Mouse (Mus musculus) MEL (cell line): ENCODE data around the gene Iqca. TPM values are rescaled to one million over a fixed set of nuclear protein-coding genes. Genes with fewer than 3 reads are reported as not detected.

Source experiments
- DNase-seq: peaks from one replicate; pipeline ENCODE4 v3.0.0; 2011; ENCODE audit warnings: low read depth, low spot score
- H3K27ac ChIP-seq: 2 replicates; pipeline ENCODE4 v1.5.1; 2012; ENCODE audit warnings: low read depth, mild to moderate bottlenecking, control low read depth, low read length, moderate library complexity; ENCODE audit not compliant: control insufficient read depth
- H3K27me3 ChIP-seq, 2 experiments: fragments of 150-350 bp in 1 of 2; sonication (generic) in 1 of 2; 2 replicates each; pipeline ENCODE4 v1.6.1; 2012; ENCODE audit warnings: low read length in 2 of 2, mild to moderate bottlenecking in 2 of 2, improper control_type of control experiment in 1 of 2, moderate library complexity in 1 of 2; ENCODE audit not compliant: insufficient read depth in 2 of 2, control insufficient read depth in 1 of 2
- H3K36me3 ChIP-seq, 2 experiments: 2 replicates each; pipeline ENCODE4 v1.6.1; 2012 to 2014; ENCODE audit warnings: low read length in 2 of 2, improper control_type of control experiment in 1 of 2, inconsistent platforms in 1 of 2, mild to moderate bottlenecking in 1 of 2; ENCODE audit not compliant: insufficient read depth in 2 of 2, control insufficient read depth in 1 of 2
- H3K4me1 ChIP-seq, 2 experiments: fragments of 150-350 bp in 1 of 2; sonication (generic) in 1 of 2; 2 replicates each; pipeline ENCODE4 v1.6.1; 2012; ENCODE audit warnings: low read length in 2 of 2, improper control_type of control experiment in 1 of 2, mild to moderate bottlenecking in 1 of 2; ENCODE audit not compliant: insufficient read depth in 2 of 2, control insufficient read depth in 1 of 2
- H3K4me3 ChIP-seq, 2 experiments: fragments of 150-350 bp in 1 of 2; sonication (generic) in 1 of 2; 2 replicates each; pipeline ENCODE4 v1.5.1; 2012; ENCODE audit warnings: low read depth in 2 of 2, low read length in 2 of 2, mild to moderate bottlenecking in 2 of 2, moderate library complexity in 2 of 2, control low read depth in 1 of 2, improper control_type of control experiment in 1 of 2; ENCODE audit not compliant: control insufficient read depth in 1 of 2, insufficient read depth in 1 of 2
- H3K79me2 ChIP-seq: 2 replicates; pipeline ENCODE4 v1.6.1; 2012; ENCODE audit warnings: mild to moderate bottlenecking, low read length, moderate library complexity; ENCODE audit not compliant: control insufficient read depth, poor library complexity, insufficient read depth
- H3K9ac ChIP-seq: 2 replicates; pipeline ENCODE4 v1.6.1; 2012; ENCODE audit warnings: low read depth, mild to moderate bottlenecking, control low read depth, low read length, moderate library complexity; ENCODE audit not compliant: control insufficient read depth, poor library complexity, severe bottlenecking
- H3K9me3 ChIP-seq: fragments of 150-350 bp; sonication (generic); replicated peaks from 2 replicates; pipeline ENCODE4 v1.6.1; 2012; ENCODE audit warnings: mild to moderate bottlenecking, low read length, improper control_type of control experiment, moderate library complexity; ENCODE audit not compliant: insufficient read depth
- BHLHE40 ChIP-seq: IDR thresholded peaks from 2 replicates; pipeline ENCODE4 v1.6.1; 2012; ENCODE audit warnings: low read depth, mild to moderate bottlenecking, inconsistent platforms, low read length, improper control_type of control experiment, borderline replicate concordance
- CHD1 ChIP-seq: IDR thresholded peaks from 2 replicates; pipeline ENCODE4 v1.6.1; 2012; ENCODE audit warnings: low read depth, mild to moderate bottlenecking, inconsistent platforms, low read length, improper control_type of control experiment
- E2F4 ChIP-seq: IDR thresholded peaks from 2 replicates; pipeline ENCODE4 v1.6.1; 2011; ENCODE audit warnings: low read depth, low read length, improper control_type of control experiment, borderline replicate concordance
- ELF1 ChIP-seq: IDR thresholded peaks from 2 replicates; pipeline ENCODE4 v1.6.1; 2014; ENCODE audit warnings: low read depth, mild to moderate bottlenecking, inconsistent platforms, low read length, improper control_type of control experiment, moderate library complexity
- EP300 ChIP-seq, 2 experiments: IDR thresholded peaks; 2 replicates each; pipeline ENCODE4 v1.6.1; 2011; ENCODE audit warnings: improper control_type of control experiment in 2 of 2, low read length in 2 of 2, low read depth in 1 of 2, mild to moderate bottlenecking in 1 of 2
- ETS1 ChIP-seq: IDR thresholded peaks from 2 replicates; pipeline ENCODE4 v1.6.1; 2012; ENCODE audit warnings: low read depth, mild to moderate bottlenecking, inconsistent platforms, low read length, improper control_type of control experiment, moderate library complexity
- GABPA ChIP-seq: IDR thresholded peaks from 2 replicates; pipeline ENCODE4 v1.6.1; 2012; ENCODE audit warnings: low read depth, mild to moderate bottlenecking, inconsistent platforms, low read length, improper control_type of control experiment, moderate library complexity
- HCFC1 ChIP-seq: IDR thresholded peaks from 2 replicates; pipeline ENCODE4 v1.6.1; 2012; ENCODE audit warnings: low read depth, mild to moderate bottlenecking, inconsistent platforms, low read length, improper control_type of control experiment, moderate library complexity
- JUND ChIP-seq: IDR thresholded peaks from 2 replicates; pipeline ENCODE4 v1.6.1; 2011; ENCODE audit warnings: low read depth, mild to moderate bottlenecking, improper control_type of control experiment, low read length
- KAT2A ChIP-seq: conservative IDR thresholded peaks from 2 replicates; pipeline ENCODE4 v1.6.1; 2012; ENCODE audit warnings: low read depth, low read length, improper control_type of control experiment, inconsistent platforms
- MAX ChIP-seq: IDR thresholded peaks from 2 replicates; pipeline ENCODE4 v1.6.1; 2011; ENCODE audit warnings: low read length, improper control_type of control experiment
- MAZ ChIP-seq: IDR thresholded peaks from 2 replicates; pipeline ENCODE4 v1.6.1; 2012; ENCODE audit warnings: low read depth, mild to moderate bottlenecking, inconsistent platforms, low read length, improper control_type of control experiment
- MEF2A ChIP-seq: IDR thresholded peaks from 2 replicates; pipeline ENCODE4 v1.6.1; 2014; ENCODE audit warnings: low read depth, mild to moderate bottlenecking, inconsistent platforms, low read length, improper control_type of control experiment; ENCODE audit not compliant: poor library complexity, insufficient replicate concordance, severe bottlenecking; ENCODE audit errors: extremely low read depth
- MYC ChIP-seq: IDR thresholded peaks from 2 replicates; pipeline ENCODE4 v1.6.1; 2011; ENCODE audit warnings: low read depth, mild to moderate bottlenecking, low read length, improper control_type of control experiment, moderate library complexity
- NELFE ChIP-seq: IDR thresholded peaks from 2 replicates; pipeline ENCODE4 v1.6.1; 2011; ENCODE audit warnings: low read depth, low read length, improper control_type of control experiment
- NRF1 ChIP-seq: IDR thresholded peaks from 2 replicates; pipeline ENCODE4 v1.6.1; 2014; ENCODE audit warnings: low read depth, mild to moderate bottlenecking, inconsistent platforms, low read length, improper control_type of control experiment, moderate library complexity; ENCODE audit not compliant: poor library complexity, insufficient read depth, severe bottlenecking
- POLR2A ChIP-seq, 2 experiments: IDR thresholded peaks; 2 replicates each; pipeline ENCODE4 v1.6.1; 2011 to 2012; ENCODE audit warnings: low read length in 2 of 2, mild to moderate bottlenecking in 2 of 2, control low read depth in 1 of 2, improper control_type of control experiment in 1 of 2, low read depth in 1 of 2, moderate library complexity in 1 of 2; ENCODE audit not compliant: control insufficient read depth in 1 of 2, insufficient read depth in 1 of 2, poor library complexity in 1 of 2
- POLR2AphosphoS2 ChIP-seq: IDR thresholded peaks from 2 replicates; pipeline ENCODE4 v1.6.1; 2011; ENCODE audit warnings: low read length, improper control_type of control experiment
- RCOR1 ChIP-seq: IDR thresholded peaks from 2 replicates; pipeline ENCODE4 v1.6.1; 2012; ENCODE audit warnings: low read depth, mild to moderate bottlenecking, inconsistent platforms, low read length, improper control_type of control experiment
- SIN3A ChIP-seq: IDR thresholded peaks from 2 replicates; pipeline ENCODE4 v1.6.1; 2012; ENCODE audit warnings: low read length, improper control_type of control experiment, inconsistent platforms
- SMC3 ChIP-seq: IDR thresholded peaks from 2 replicates; pipeline ENCODE4 v1.6.1; 2011; ENCODE audit warnings: low read depth, low read length, improper control_type of control experiment
- USF1 ChIP-seq: IDR thresholded peaks from 2 replicates; pipeline ENCODE4 v1.6.1; 2014; ENCODE audit warnings: low read depth, mild to moderate bottlenecking, inconsistent platforms, low read length, improper control_type of control experiment, moderate library complexity
- USF2 ChIP-seq, 2 experiments: IDR thresholded peaks; 2 replicates each; pipeline ENCODE4 v1.6.1; 2011 to 2012; ENCODE audit warnings: improper control_type of control experiment in 2 of 2, low read length in 2 of 2, borderline replicate concordance in 1 of 2, inconsistent platforms in 1 of 2, low read depth in 1 of 2, mild to moderate bottlenecking in 1 of 2; ENCODE audit not compliant: insufficient read depth in 1 of 2
- ZC3H11A ChIP-seq: IDR thresholded peaks from 2 replicates; pipeline ENCODE4 v1.6.1; 2012; ENCODE audit warnings: low read depth, mild to moderate bottlenecking, inconsistent platforms, low read length, improper control_type of control experiment
- ZMIZ1 ChIP-seq: IDR thresholded peaks from 2 replicates; pipeline ENCODE4 v1.6.1; 2012; ENCODE audit warnings: low read depth, mild to moderate bottlenecking, inconsistent platforms, low read length, improper control_type of control experiment, moderate library complexity
- polyA plus RNA-seq, 2 experiments: library from polyadenylated mRNA; stranded (reverse) in 1 of 2; unstranded in 1 of 2; fragments of >175 nt in 1 of 2; fragments of >200 nt in 1 of 2; gene quantifications; 2 replicates each; pipeline versions ENCODE4 v1.2.1 to v1.2.4; 2012; ENCODE audit warnings: low replicate concordance in 2 of 2, low read depth in 1 of 2; ENCODE audit not compliant: insufficient read length in 2 of 2, insufficient read depth in 1 of 2, missing spikeins in 1 of 2
- total RNA-seq: library from RNA; depleted of rRNA; stranded (reverse); fragments of 300-350 nt; gene quantifications from 2 replicates; pipeline ENCODE4 v1.2.3, GENCODE M21; 2012

Gene Iqca
- total and polyA plus RNA-seq, 3 experiments, result 0.39 TPM; not detected in 2

DNA sequence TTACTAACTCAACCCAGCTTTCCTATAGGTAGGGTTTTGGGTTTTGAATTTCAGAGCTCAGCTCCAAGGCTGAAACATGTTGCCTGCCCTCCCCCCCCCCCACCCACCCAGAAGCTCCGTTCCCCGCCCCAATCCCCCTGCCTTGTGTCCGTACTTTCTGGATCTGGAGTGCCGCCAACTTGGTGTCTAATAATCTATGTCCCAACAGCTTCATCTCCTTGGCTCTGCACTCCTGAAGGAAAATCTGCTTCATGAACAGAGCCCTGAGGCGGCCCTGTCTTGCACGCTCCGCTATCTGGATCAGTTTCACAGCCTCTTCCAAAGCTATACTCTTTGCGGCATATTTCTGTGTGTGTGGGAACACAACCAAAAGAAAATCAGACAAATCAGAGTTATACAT is 13.5 kb downstream of the Iqca start:
- TF ChIP-seq USF2 (IDR thresholded peaks at IDR 0.05; ENCODE audit: borderline replicate concordance in 1 of 2, insufficient read depth in 1 of 2, low read depth in 1 of 2, low read length in 2 of 2) (no peak), MYC (no peak), CHD1 (no peak), ETS1 (no peak)
- H3K4me3 ChIP-seq, result no peak overlapping the region
- no peak overlapping the region for H3K27ac ChIP-seq

DNA sequence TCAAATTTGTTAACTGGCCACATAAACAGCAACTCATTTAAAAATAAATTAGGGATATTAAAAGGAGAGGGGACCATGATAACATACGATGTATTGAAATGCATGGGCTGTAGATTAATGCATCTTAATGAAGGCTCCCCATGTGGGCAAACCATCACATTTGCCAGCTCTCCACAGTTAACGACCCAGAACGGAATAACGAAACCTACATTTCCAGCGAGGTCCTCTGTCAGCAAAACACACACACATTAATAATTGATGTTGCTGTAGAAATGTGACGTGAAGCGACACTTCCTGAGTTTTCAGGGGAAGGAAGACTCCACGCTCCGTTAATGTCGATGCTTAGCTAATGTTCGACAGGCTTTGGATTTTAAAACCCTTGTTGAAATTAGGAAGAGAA is 20.8 kb downstream of the Iqca start:
- no peaks in the 10 kb centered on the region for H3K9me3 ChIP-seq
- DNase-seq, result no peak
- no peaks in the 10 kb centered on the region for H3K36me3 ChIP-seq
- no peaks in the 10 kb centered on the region for H3K79me2 ChIP-seq
- no peak overlapping the region for H3K9ac ChIP-seq
- H3K27me3 ChIP-seq, result no peaks in the 10 kb centered on the region
- H3K4me3 ChIP-seq, result no peak overlapping the region
- no peak overlapping the region for H3K27ac ChIP-seq
- TF ChIP-seq POLR2A (IDR thresholded peaks at IDR 0.05; ENCODE audit: control insufficient read depth in 1 of 2, insufficient read depth in 1 of 2, low read depth in 1 of 2, low read length in 2 of 2, poor library complexity in 1 of 2) (no peak), KAT2A (no peak), ELF1 (no peak), POLR2AphosphoS2 (no peak), MAZ (no peak), MEF2A (no peak), E2F4 (no peak), NELFE (no peak), MAX (no peak), ZMIZ1 (no peak), JUND (no peak), SIN3A (no peak)
- H3K4me1 ChIP-seq, result no peaks in the 10 kb centered on the region

More for the DNA sequence above, 13.5 kb downstream of the Iqca start:
- no peak for DNase-seq
- Histone ChIP-seq H3K79me2 (no peaks in the 10 kb centered on the region), H3K9ac (no peak overlapping the region), H3K27me3 (no peaks in the 10 kb centered on the region), H3K36me3 (no peaks in the 10 kb centered on the region), H3K4me1 (no peaks in the 10 kb centered on the region), H3K9me3 (no peaks in the 10 kb centered on the region)

DNA sequence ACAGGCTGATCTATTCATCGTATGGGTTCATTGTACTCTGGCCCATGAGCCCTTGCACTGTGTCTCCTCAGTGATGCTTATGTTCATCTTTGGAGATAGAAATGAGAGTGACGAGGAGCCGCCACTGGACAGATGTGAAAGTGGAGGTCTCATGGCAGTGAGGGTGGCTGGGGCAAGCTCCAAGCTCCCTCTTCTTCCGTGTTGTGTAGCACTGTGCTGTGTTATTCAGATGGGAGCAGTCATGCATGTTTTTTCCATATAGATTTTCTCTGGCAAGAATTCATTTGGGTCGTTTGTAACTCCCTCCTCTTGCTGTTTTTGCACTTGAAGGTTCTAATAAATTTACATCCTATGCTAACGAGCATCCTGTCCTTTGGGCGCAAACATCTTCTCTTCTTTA is 21.2 kb downstream of the Iqca start:
- Histone ChIP-seq H3K4me1 (no peaks in the 10 kb centered on the region), H3K36me3 (no peaks in the 10 kb centered on the region), H3K79me2 (no peaks in the 10 kb centered on the region), H3K9me3 (no peaks in the 10 kb centered on the region), H3K27me3 (no peaks in the 10 kb centered on the region), H3K9ac (no peak overlapping the region), H3K4me3 (no peak overlapping the region), H3K27ac (no peak overlapping the region)
- DNase-seq, result no peak
- TF ChIP-seq NRF1 (no peak), GABPA (no peak), SMC3 (no peak), EP300 (IDR thresholded peaks at IDR 0.05; ENCODE audit: low read depth in 1 of 2, low read length in 2 of 2) (no peak), MEF2A (no peak), MAX (no peak), MAZ (no peak), RCOR1 (no peak), USF1 (no peak), MYC (no peak), ZC3H11A (no peak), SIN3A (no peak), POLR2A (IDR thresholded peaks at IDR 0.05; ENCODE audit: control insufficient read depth in 1 of 2, insufficient read depth in 1 of 2, low read depth in 1 of 2, low read length in 2 of 2, poor library complexity in 1 of 2) (no peak), BHLHE40 (no peak), CHD1 (no peak), NELFE (no peak), HCFC1 (no peak)
